ENCODE assay signal across 22 mouse cellular contexts in genomic region chr5:137433889-137434288, GRCm38 (mm10). TPM values are rescaled to one million over a fixed set of nuclear protein-coding genes. Genes with fewer than 3 reads are reported as not detected.
DNase-seq lines count a peak whose midpoint lies in the region; ATAC-seq and TF ChIP-seq lines count a peak whose summit lies in the region.
"Had no signal": no experiment of that assay in that cellular context is flagged by ENCODE, and none has a peak within 500 bp of the region (broad histone marks: within the 10 kb centered on the region; RNA-seq: fewer than 3 reads in every experiment).

No protein-coding gene starts in this region.

- no peaks in the 10 kb centered on the region for H3K9me3 ChIP-seq in embryonic facial prominence, embryonic 14.5 days (ENCODE audit: control insufficient read depth, low read length)
- no peaks in the 10 kb centered on the region for H3K9me3 ChIP-seq in embryonic facial prominence, embryonic 10.5 days
- H3K9me3 ChIP-seq in midbrain, postnatal 0 days (ENCODE audit: low read length) = no peaks in the 10 kb centered on the region
- H3K9me3 ChIP-seq in midbrain, embryonic 10.5 days (replicated peaks) = no peaks in the 10 kb centered on the region
- H3K9me3 ChIP-seq: heart, embryonic 15.5 days; hindbrain, embryonic 10.5 days; kidney, embryonic 15.5 days; limb, embryonic 10.5 days had no signal

- DNase-seq in embryonic facial prominence, embryonic 14.5 days (ENCODE audit: low spot score) = peak; percentile 12
- no peak for DNase-seq in embryonic facial prominence, embryonic 10.5 days (ENCODE audit: low spot score)
- DNase-seq in layer of hippocampus, adult 11-12 months (ENCODE audit: low spot score) = peak; percentile 26
- DNase-seq in layer of hippocampus, postnatal 36 days = no peak
- peak; percentile 76 for DNase-seq in midbrain, postnatal 0 days (ENCODE audit: low spot score)
- no peak for DNase-seq in midbrain, embryonic 10.5 days (ENCODE audit: low spot score)
- DNase-seq in R1 (ENCODE audit: low read depth, low spot score) = peak; percentile 68
- no peak for DNase-seq in ovary, adult 18-20 months (ENCODE audit: low spot score)
- DNase-seq: cerebellum, postnatal 36 days; gastrocnemius, postnatal 36 days; kidney, postnatal 4 days; liver, postnatal 0 days; lung, postnatal 36 days; thymus, postnatal 14 days had no signal

- no peaks in the 10 kb centered on the region for H3K4me1 ChIP-seq in embryonic facial prominence, embryonic 14.5 days (ENCODE audit: control insufficient read depth, insufficient read depth, low read length)
- no peaks in the 10 kb centered on the region for H3K4me1 ChIP-seq in embryonic facial prominence, embryonic 10.5 days
- H3K4me1 ChIP-seq in midbrain, postnatal 0 days (ENCODE audit: insufficient read depth, low read length) = no peaks in the 10 kb centered on the region
- no peaks in the 10 kb centered on the region for H3K4me1 ChIP-seq in midbrain, embryonic 10.5 days
- H3K4me1 ChIP-seq: heart, embryonic 15.5 days; hindbrain, embryonic 10.5 days; kidney, embryonic 15.5 days; limb, embryonic 10.5 days had no signal

- H3K27ac ChIP-seq in embryonic facial prominence, embryonic 14.5 days (replicated peaks; ENCODE audit: low read depth, low read length) = no peak overlapping the region
- H3K27ac ChIP-seq in embryonic facial prominence, embryonic 10.5 days (replicated peaks) = no peak overlapping the region
- no peak overlapping the region for H3K27ac ChIP-seq in midbrain, postnatal 0 days (ENCODE audit: low read depth, low read length)
- H3K27ac ChIP-seq in midbrain, embryonic 10.5 days (replicated peaks) = no peak overlapping the region
- H3K27ac ChIP-seq: heart, embryonic 15.5 days; hindbrain, embryonic 10.5 days; kidney, embryonic 15.5 days; limb, embryonic 10.5 days had no signal

- no peaks in the 10 kb centered on the region for H3K36me3 ChIP-seq in embryonic facial prominence, embryonic 14.5 days (ENCODE audit: control insufficient read depth, insufficient read depth, low read length)
- no peaks in the 10 kb centered on the region for H3K36me3 ChIP-seq in embryonic facial prominence, embryonic 10.5 days (replicated peaks)
- H3K36me3 ChIP-seq in midbrain, postnatal 0 days (ENCODE audit: insufficient read depth, low read length) = no peaks in the 10 kb centered on the region
- H3K36me3 ChIP-seq in midbrain, embryonic 10.5 days = no peaks in the 10 kb centered on the region
- H3K36me3 ChIP-seq: heart, embryonic 15.5 days; hindbrain, embryonic 10.5 days; kidney, embryonic 15.5 days; limb, embryonic 10.5 days had no signal

- ATAC-seq in embryonic facial prominence, embryonic 14.5 days (ENCODE audit: low read depth) = no peak
- no peak for ATAC-seq in midbrain, postnatal 0 days (ENCODE audit: low FRiP score)
- ATAC-seq: liver, postnatal 0 days had no signal

- 65% methylated on average over 6 of the region's 6 CpGs for WGBS in embryonic facial prominence, embryonic 14.5 days
- WGBS in embryonic facial prominence, embryonic 10.5 days = 75% methylated on average over 6 of the region's 6 CpGs
- 31% methylated on average over 6 of the region's 6 CpGs for WGBS in midbrain, postnatal 0 days
- 75% methylated on average over 6 of the region's 6 CpGs for WGBS in midbrain, embryonic 10.5 days

- H3K4me2 ChIP-seq in embryonic facial prominence, embryonic 14.5 days (ENCODE audit: low read depth, low read length) = no peak overlapping the region
- H3K4me2 ChIP-seq in midbrain, postnatal 0 days (ENCODE audit: low read depth, low read length, poor library complexity, severe bottlenecking) = no peak overlapping the region
- H3K4me2 ChIP-seq: heart, embryonic 15.5 days; kidney, embryonic 15.5 days; midbrain, embryonic 11.5 days had no signal

- no peak overlapping the region for H3K9ac ChIP-seq in embryonic facial prominence, embryonic 14.5 days (ENCODE audit: low read depth, low read length)
- no peak overlapping the region for H3K9ac ChIP-seq in midbrain, postnatal 0 days (replicated peaks; ENCODE audit: low read length, poor library complexity, severe bottlenecking)
- H3K9ac ChIP-seq: heart, embryonic 15.5 days; kidney, embryonic 15.5 days; liver, postnatal 0 days had no signal

- no peak for TF ChIP-seq CTCF in midbrain, postnatal 0 days (IDR thresholded peaks at IDR 0.05)

- H3K4me3 ChIP-seq in embryonic facial prominence, embryonic 14.5 days (ENCODE audit: low read depth, low read length) = no peak overlapping the region
- H3K4me3 ChIP-seq in embryonic facial prominence, embryonic 10.5 days = no peak overlapping the region
- H3K4me3 ChIP-seq in midbrain, postnatal 0 days (ENCODE audit: low read depth, low read length) = no peak overlapping the region
- no peak overlapping the region for H3K4me3 ChIP-seq in midbrain, embryonic 10.5 days
- H3K4me3 ChIP-seq: heart, embryonic 15.5 days; hindbrain, embryonic 10.5 days; kidney, embryonic 15.5 days; limb, embryonic 10.5 days had no signal

- H3K27me3 ChIP-seq in embryonic facial prominence, embryonic 14.5 days (replicated peaks; ENCODE audit: control insufficient read depth, insufficient read depth, low read length) = no peaks in the 10 kb centered on the region
- H3K27me3 ChIP-seq in embryonic facial prominence, embryonic 10.5 days (replicated peaks; ENCODE audit: low read depth, poor library complexity, severe bottlenecking) = no peaks in the 10 kb centered on the region
- no peaks in the 10 kb centered on the region for H3K27me3 ChIP-seq in midbrain, postnatal 0 days (ENCODE audit: insufficient read depth, low read length)
- no peaks in the 10 kb centered on the region for H3K27me3 ChIP-seq in midbrain, embryonic 10.5 days (ENCODE audit: low read depth, poor library complexity, severe bottlenecking)
- H3K27me3 ChIP-seq: heart, embryonic 15.5 days; kidney, embryonic 15.5 days had no signal

RNA-seq across cellular contexts. Expression of gene Zan, which starts 43.0 kb away (rescaled TPM):
- polyA plus RNA-seq in embryonic facial prominence, embryonic 14.5 days (2014; fragmentation: Nextera tagmentation; extraction: Ambion mirVana) = 0.21 and 0.26 TPM in 2 replicates
- 0.11 and 0.16 TPM in 2 replicates for polyA plus RNA-seq in embryonic facial prominence, embryonic 10.5 days (2016; fragmentation: Nextera tagmentation; extraction: Ambion mirVana)
- total RNA-seq in layer of hippocampus, postnatal 36 days (2021) = under 1 TPM; 0.10 to 0.13 TPM
- 0.85 and 0.99 TPM in 2 replicates for total RNA-seq in midbrain, postnatal 0 days (2014; rRNA removed)
- 0.31 and 0.49 TPM in 2 replicates for polyA plus RNA-seq in midbrain, postnatal 0 days (2015; fragmentation: Nextera tagmentation; extraction: Ambion mirVana)
- polyA plus RNA-seq in midbrain, embryonic 10.5 days (2016; fragmentation: Nextera tagmentation; extraction: Ambion mirVana) = 0.07 and 0.09 TPM in 2 replicates
- total RNA-seq: adrenal gland, adult 18-20 months; heart, adult 8-10 months; MEL had no signal

Comparison
In these comparisons a context has a peak if more than half of its experiments do, and no peak if none do; other contexts are left out.
1. DNase-seq: peak in embryonic facial prominence, embryonic 14.5 days (single experiment), layer of hippocampus, adult 11-12 months (single experiment), midbrain, postnatal 0 days (single experiment) and R1 (single experiment); none in embryonic facial prominence, embryonic 10.5 days (single experiment), layer of hippocampus, postnatal 36 days (0 of 2), midbrain, embryonic 10.5 days (single experiment) and ovary, adult 18-20 months (single experiment).